In the genomic region with DNA sequence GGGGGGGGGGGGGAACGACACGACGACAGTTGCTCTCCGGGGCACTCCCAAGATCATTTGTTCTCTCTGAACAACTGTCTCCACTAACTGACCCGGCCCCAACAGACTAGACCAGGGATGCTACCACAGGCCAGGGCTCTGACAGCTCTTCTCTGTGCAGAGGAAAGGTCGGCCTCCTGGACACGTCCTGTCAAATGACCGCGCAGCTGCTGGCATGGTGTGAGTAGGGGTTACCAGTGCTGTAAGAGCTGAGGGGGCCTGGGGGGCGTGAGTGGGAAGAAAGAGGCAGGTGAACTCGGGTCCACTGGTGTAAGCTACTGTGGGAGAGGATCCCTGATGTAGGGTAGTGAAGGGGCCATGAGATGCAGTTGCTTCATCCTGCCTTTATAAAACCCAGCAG, we compare ENCODE assay signal across 21 mouse cellular contexts. TPM values are rescaled to one million over a fixed set of nuclear protein-coding genes. Genes with fewer than 3 reads are reported as not detected.
"Had no signal": no experiment of that assay in that cellular context is flagged by ENCODE, and none has a peak within 500 bp of the region (broad histone marks: within the 10 kb centered on the region; RNA-seq: fewer than 3 reads in every experiment).

No protein-coding gene starts in this region.

- H3K27me3 ChIP-seq: intestine, embryonic 15.5 days; lung, embryonic 15.5 days; megakaryocyte, embryonic 14.5 days had no signal

- ATAC-seq: intestine, embryonic 15.5 days had no signal

- H3K4me2 ChIP-seq: intestine, embryonic 15.5 days; lung, embryonic 15.5 days; midbrain, embryonic 11.5 days had no signal

- H3K4me3 ChIP-seq: intestine, embryonic 15.5 days; layer of hippocampus, adult 2 months; left cerebral cortex, adult 2 months; lung, embryonic 15.5 days; megakaryocyte, embryonic 14.5 days had no signal

- H3K9ac ChIP-seq: intestine, embryonic 15.5 days; lung, embryonic 15.5 days had no signal

- DNase-seq: kidney, adult 11 months; kidney, adult 8-10 months; kidney, postnatal 14 days; layer of hippocampus, adult 9-11 months; layer of hippocampus, postnatal 36 days; lung, adult 18-20 months; lung, postnatal 10 days; lung, postnatal 36 days; midbrain, embryonic 14.5 days; thymus, adult 18-20 months; thymus, postnatal 36 days had no signal

- H3K9me3 ChIP-seq: intestine, embryonic 15.5 days; lung, embryonic 15.5 days; megakaryocyte, embryonic 14.5 days had no signal

- H3K4me1 ChIP-seq: intestine, embryonic 15.5 days; lung, embryonic 15.5 days had no signal

- H3K27ac ChIP-seq: intestine, embryonic 15.5 days; layer of hippocampus, adult 2 months; left cerebral cortex, adult 2 months; lung, embryonic 15.5 days had no signal

RNA-seq across cellular contexts. Expression of a gene that starts 21.9 kb away (rescaled TPM):
- total RNA-seq: layer of hippocampus, adult 2 months; layer of hippocampus, postnatal 36 days; left cerebral cortex, postnatal 10 days; midbrain, postnatal 0 days had no signal
- polyA plus RNA-seq: midbrain, embryonic 11.5 days; midbrain, embryonic 14.5 days; small intestine, adult 2 months; spleen, adult 2 months had no signal
